Mouse (Mus musculus) ES-E14 (cell line): ENCODE results near the gene Pcbp3. TPM values are rescaled to one million over a fixed set of nuclear protein-coding genes. Genes with fewer than 3 reads are reported as not detected.

Experiments used
- DNase-seq: peaks from one replicate; pipeline ENCODE4 v3.0.0-alpha.2; 2013; ENCODE audit warnings: low read depth, low spot score
- H3K27ac ChIP-seq: 2 replicates; pipeline ENCODE4 v1.5.1; 2012; ENCODE audit warnings: low read depth, mild to moderate bottlenecking, low read length, moderate library complexity, mixed read lengths; ENCODE audit not compliant: poor library complexity, insufficient read depth, severe bottlenecking
- H3K36me3 ChIP-seq: 2 replicates; pipeline ENCODE4 v1.6.1; 2012; ENCODE audit warnings: mild to moderate bottlenecking, low read length, moderate library complexity, mixed read lengths; ENCODE audit not compliant: control insufficient read depth, poor library complexity, insufficient read depth, severe bottlenecking
- H3K4me1 ChIP-seq, 2 experiments: fragments of 150-350 bp in 1 of 2; sonication (generic) in 1 of 2; 2 replicates each; pipeline ENCODE4 v1.6.1; 2012; ENCODE audit warnings: low read length in 2 of 2, mild to moderate bottlenecking in 1 of 2, mixed read lengths in 1 of 2; ENCODE audit not compliant: control insufficient read depth in 2 of 2, insufficient read depth in 2 of 2, poor library complexity in 1 of 2
- H3K4me3 ChIP-seq, 2 experiments: fragments of 150-350 bp in 1 of 2; sonication (generic) in 1 of 2; 2 replicates each; pipeline ENCODE4 v1.5.1; 2012; ENCODE audit warnings: low read length in 2 of 2, low read depth in 1 of 2, mild to moderate bottlenecking in 1 of 2, mixed read lengths in 1 of 2; ENCODE audit not compliant: insufficient read depth in 1 of 2, poor library complexity in 1 of 2, severe bottlenecking in 1 of 2
- H3K9ac ChIP-seq: 2 replicates; pipeline ENCODE4 v1.6.1; 2012; ENCODE audit warnings: low read depth, mild to moderate bottlenecking, low read length, mixed read lengths; ENCODE audit not compliant: poor library complexity, insufficient read depth, severe bottlenecking
- H3K9me3 ChIP-seq: fragments of 150-350 bp; sonication (generic); 2 replicates; pipeline ENCODE4 v1.6.1; 2012; ENCODE audit warnings: low read depth, mild to moderate bottlenecking, low read length; ENCODE audit not compliant: control insufficient read depth, insufficient read depth
- CHD2 ChIP-seq: IDR thresholded peaks from 2 replicates; pipeline ENCODE4 v1.6.1; 2014; ENCODE audit warnings: mild to moderate bottlenecking, low read depth, low read length, inconsistent platforms
- HCFC1 ChIP-seq: IDR thresholded peaks from 2 replicates; pipeline ENCODE4 v1.6.1; 2012; ENCODE audit warnings: low read length, inconsistent platforms, borderline replicate concordance; ENCODE audit not compliant: insufficient read depth
- MAFK ChIP-seq: IDR thresholded peaks from 2 replicates; pipeline ENCODE4 v1.6.1; 2014; ENCODE audit warnings: mild to moderate bottlenecking, low read depth, low read length, inconsistent platforms; ENCODE audit not compliant: insufficient read depth
- ZC3H11A ChIP-seq: IDR thresholded peaks from 2 replicates; pipeline ENCODE4 v1.6.1; 2012; ENCODE audit warnings: low read depth, mild to moderate bottlenecking, inconsistent platforms, low read length, borderline replicate concordance
- ZNF384 ChIP-seq: IDR thresholded peaks from 2 replicates; pipeline ENCODE4 v1.6.1; 2012; ENCODE audit warnings: low read depth, low read length, inconsistent platforms
- in situ Hi-C, 2 experiments: fragments of 600-800 bp; cut with MboI; formaldehyde crosslinking; loops; one replicate each; pipeline ENCODE4 v1.15.1; 2025; ENCODE audit warnings: low sequenced_read_pairs in 2 of 2, inconsistent platforms in 1 of 2; ENCODE audit not compliant: unreplicated experiment in 2 of 2
- total RNA-seq: library from RNA; depleted of rRNA; stranded (reverse); fragments of 300-350 nt; gene quantifications from 2 replicates; pipeline ENCODE4 v1.2.3, GENCODE M21; 2012

Gene Pcbp3
- total RNA-seq, 1 experiment = 7.9 TPM

- Histone ChIP-seq H3K4me1 (no peaks in the 10 kb centered on the region), H3K9ac (no peak overlapping the region), H3K9me3 (no peaks in the 10 kb centered on the region), H3K4me3 (no peak overlapping the region), H3K36me3 (no peaks in the 10 kb centered on the region), H3K27ac (no peak overlapping the region)
- TF ChIP-seq ZNF384 (no peak), ZC3H11A (no peak), HCFC1 (no peak), CHD2 (no peak), MAFK (no peak)
- in situ Hi-C loops = loop anchor here (10.0 kb wide), 2 partner anchors 183 to 193 kb away; no protein-coding TSS in a partner anchor
- no peak for DNase-seq
Observed at GRCm38 (mm10) chr10:76831915-76832314, 129.8 kb downstream of the Pcbp3 start.

GRCm38 (mm10) chr10:76831151-76831550 lies 130.5 kb downstream of the Pcbp3 start:
- Histone ChIP-seq H3K9me3 (no peaks in the 10 kb centered on the region), H3K27ac (no peak overlapping the region), H3K4me3 (no peak overlapping the region), H3K9ac (no peak overlapping the region), H3K4me1 (no peaks in the 10 kb centered on the region), H3K36me3 (no peaks in the 10 kb centered on the region)
- DNase-seq = no peak
- TF ChIP-seq MAFK = no peak
- no peak for TF ChIP-seq CHD2
- TF ChIP-seq ZNF384 = no peak
- TF ChIP-seq ZC3H11A = no peak
- no peak for TF ChIP-seq HCFC1
- in situ Hi-C loops = loop anchor here (10.0 kb wide), 2 partner anchors 184 to 194 kb away; no protein-coding TSS in a partner anchor

- TF ChIP-seq CHD2 (no peak), HCFC1 (no peak), ZNF384 (no peak), MAFK (no peak), ZC3H11A (no peak)
- Histone ChIP-seq H3K9ac (no peak overlapping the region), H3K27ac (no peak overlapping the region), H3K36me3 (no peaks in the 10 kb centered on the region), H3K9me3 (no peaks in the 10 kb centered on the region), H3K4me1 (no peaks in the 10 kb centered on the region), H3K4me3 (no peak overlapping the region)
- peak; percentile 15 for DNase-seq
- in situ Hi-C loops = no loop called here
Observed at GRCm38 (mm10) chr10:76828936-76829335, 132.8 kb downstream of the Pcbp3 start.

- no peak overlapping the region for H3K9ac ChIP-seq
- TF ChIP-seq MAFK (no peak), HCFC1 (no peak), CHD2 (no peak), ZC3H11A (no peak), ZNF384 (no peak)
- in situ Hi-C loops = no loop called here
- DNase-seq = no peak
- no peak overlapping the region for H3K27ac ChIP-seq
- no peak overlapping the region for H3K4me3 ChIP-seq
- peaks cover 2 to 9% of the 10 kb centered on the region in 2 experiments; a peak in 1 of 4 replicates for H3K4me1 ChIP-seq
- H3K9me3 ChIP-seq = no peaks in the 10 kb centered on the region
- no peaks in the 10 kb centered on the region for H3K36me3 ChIP-seq
Observed at GRCm38 (mm10) chr10:76822698-76823097, 139.0 kb downstream of the Pcbp3 start.
